Mouse (Mus musculus): ENCODE measurements around the gene Fzd2. TPM values are rescaled to one million over a fixed set of nuclear protein-coding genes. Genes with fewer than 3 reads are reported as not detected.
A peak's percentile ranks its signal among the peaks of the same experiment; 100 is the strongest.

Fzd2 gene
- polyA plus RNA-seq, 1 experiment from 2014 or later = 16.9 TPM

DNA sequence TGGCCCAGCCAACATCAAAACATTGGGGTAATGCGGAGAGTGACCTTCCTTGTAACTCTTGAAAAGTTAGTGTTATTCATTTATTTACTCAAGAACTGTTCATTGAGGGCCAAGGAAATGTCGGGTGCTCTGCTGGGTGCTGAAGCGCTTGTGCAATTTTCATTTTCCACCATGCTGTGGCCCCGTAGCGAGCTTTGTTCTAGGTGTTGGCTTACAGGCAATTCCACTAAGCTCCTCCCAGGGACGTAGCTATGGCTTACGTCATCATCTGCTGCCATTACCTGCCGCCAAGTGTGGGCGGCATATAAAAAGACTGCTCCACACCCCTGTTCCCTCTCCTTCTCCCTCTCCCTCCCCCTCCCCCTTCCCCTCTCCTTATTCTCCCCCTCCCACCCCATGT is 29.2 kb downstream of the Fzd2 start:
- ChIA-PET POLR2A (interaction anchor here (0.9 kb wide), 1 partner anchor 27 kb away, joined by 3 read pairs; no protein-coding TSS in a partner anchor), CTCF (no interaction called here)
- ATAC-seq (no peak), DNase-seq (ENCODE audit: low read depth, low spot score) (no peak)
- TF ChIP-seq CTCF (IDR thresholded peaks at IDR 0.05) = no peak
- in situ Hi-C loops (cut with MboI; ENCODE audit: low pct_unique_long_range_greater_than_20kb) = no loop called here
- H3K27me3 ChIP-seq = no peaks in the 10 kb centered on the region

DNA sequence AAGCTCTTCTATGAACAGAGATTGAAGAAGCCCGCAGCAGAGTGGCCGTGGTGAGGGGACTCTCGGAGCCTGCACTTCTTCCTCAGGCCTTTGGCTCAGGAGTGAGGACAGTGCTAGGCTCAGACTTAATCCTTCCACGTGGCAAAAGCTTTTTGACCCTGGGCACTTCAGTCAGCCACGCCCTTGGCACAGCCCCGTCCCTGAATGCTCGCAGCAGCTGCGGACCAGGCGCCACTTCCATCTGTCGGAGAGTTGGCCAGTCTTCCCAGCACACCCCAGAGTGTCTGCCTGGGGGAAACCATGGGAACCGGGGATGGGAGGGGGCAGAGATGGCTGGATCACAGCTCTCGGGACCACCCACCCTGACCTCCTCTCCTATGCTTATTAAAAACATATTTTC is 32.7 kb downstream of the Fzd2 start:
- ATAC-seq (no peak), DNase-seq (ENCODE audit: low read depth, low spot score) (no peak)
- CTCF ChIA-PET = interaction anchor here (1.0 to 1.3 kb wide), 2 partner anchors 18 to 21 kb away, joined by 3 read pairs; no protein-coding TSS in a partner anchor
- TF ChIP-seq CTCF (IDR thresholded peaks at IDR 0.05) = no peak
- POLR2A ChIA-PET = no interaction called here
- in situ Hi-C loops (cut with MboI; ENCODE audit: low pct_unique_long_range_greater_than_20kb) = no loop called here
- no peaks in the 10 kb centered on the region for H3K27me3 ChIP-seq

DNA sequence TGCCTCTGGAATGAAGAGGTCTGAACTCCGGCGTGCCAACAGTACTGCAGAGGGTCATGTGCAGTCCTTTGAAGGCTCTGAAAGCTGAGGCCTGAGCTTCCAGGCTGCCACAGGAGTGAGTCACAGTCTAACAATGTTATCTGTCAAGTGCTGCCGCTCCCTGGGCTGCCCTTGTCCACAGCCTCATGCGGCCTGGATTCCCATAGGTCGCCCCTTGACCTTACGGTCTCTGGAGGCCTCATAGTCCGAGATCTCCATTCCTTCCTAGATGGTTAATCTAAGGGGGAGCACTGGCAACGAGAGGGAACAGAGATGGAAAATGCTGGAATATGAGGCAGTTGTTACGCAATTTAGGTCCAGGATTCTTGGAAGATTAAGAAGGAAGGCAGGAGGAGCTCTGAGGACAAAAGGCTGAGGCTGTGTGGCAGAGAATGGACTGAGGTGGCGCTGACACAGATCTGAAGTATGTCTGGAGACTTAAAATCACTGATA is 39.7 kb downstream of the Fzd2 start:
- CTCF ChIA-PET = interaction anchor here (0.9 to 3.6 kb wide), 8 partner anchors 13 to 157 kb away, joined by 3 to 10 read pairs (median 4); no protein-coding TSS in a partner anchor
- DNase-seq (ENCODE audit: low read depth, low spot score) = peak; percentile 66

DNA sequence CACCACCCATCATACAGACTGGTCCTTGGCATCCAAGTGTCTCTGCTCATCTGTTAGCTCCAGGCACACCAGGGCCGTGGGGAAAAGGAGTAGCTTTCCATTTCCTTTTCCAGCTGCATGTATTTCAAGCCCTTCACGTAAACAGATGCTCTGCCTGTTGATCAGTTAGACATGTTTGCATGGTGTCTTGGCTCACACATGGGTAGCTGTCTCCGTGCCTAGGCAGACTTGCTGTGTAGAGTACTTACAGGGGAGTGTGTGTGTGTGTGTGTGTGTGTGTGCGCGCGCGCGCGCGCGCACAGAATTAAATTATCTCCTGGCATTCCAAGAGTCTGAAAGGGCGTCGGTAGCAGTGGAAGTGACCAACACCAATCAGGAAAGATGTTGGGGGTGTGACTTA is 42.0 kb downstream of the Fzd2 start:
- ATAC-seq = no peak
- TF ChIP-seq CTCF (IDR thresholded peaks at IDR 0.05) = no peak
- CTCF ChIA-PET = interaction anchor here (0.8 to 3.6 kb wide), 4 partner anchors 34 to 159 kb away, joined by 3 to 10 read pairs (median 6); partner anchors contain the start of gene Fzd2
- in situ Hi-C loops (cut with MboI; ENCODE audit: low pct_unique_long_range_greater_than_20kb) = loop anchor here (5.0 kb wide), 2 partner anchors 69 to 159 kb away; partner anchors contain the start of gene Gm11627
- H3K27me3 ChIP-seq = no peaks in the 10 kb centered on the region
- no peak for DNase-seq (ENCODE audit: low read depth, low spot score)
- POLR2A ChIA-PET = no interaction called here

More for the DNA sequence above, 39.7 kb downstream of the Fzd2 start:
- H3K27me3 ChIP-seq = no peaks in the 10 kb centered on the region
- ATAC-seq = peak; percentile 94
- POLR2A ChIA-PET = interaction anchor here (1.0 kb wide), 1 partner anchor 39 kb away, joined by 3 read pairs; no protein-coding TSS in a partner anchor
- in situ Hi-C loops (cut with MboI; ENCODE audit: low pct_unique_long_range_greater_than_20kb) = no loop called here
- peak; percentile 64 for TF ChIP-seq CTCF (IDR thresholded peaks at IDR 0.05)

DNA sequence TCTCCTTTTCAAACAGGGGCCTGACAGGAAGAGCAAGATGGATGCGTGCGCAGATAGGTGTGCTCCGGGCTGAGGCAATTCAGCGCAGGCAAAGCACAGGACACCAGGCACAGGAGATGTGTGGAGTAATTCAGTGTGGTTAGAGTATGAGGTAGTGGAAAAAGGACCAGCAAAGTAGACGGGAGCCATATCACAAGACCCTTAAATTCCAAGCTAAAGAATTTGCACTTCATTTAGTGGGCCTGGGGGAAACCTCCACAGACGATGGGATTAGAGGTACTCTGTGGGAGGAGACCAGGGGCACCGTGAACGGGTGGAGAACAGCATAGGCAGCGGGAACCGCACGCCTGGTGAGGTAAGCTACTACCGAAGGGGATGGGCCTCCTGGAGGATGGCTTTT is 43.7 kb downstream of the Fzd2 start:
- ChIA-PET CTCF (interaction anchor here (1.4 kb wide), 1 partner anchor 37 kb away, joined by 3 read pairs; no protein-coding TSS in a partner anchor), POLR2A (interaction anchor here (0.9 kb wide), 1 partner anchor 8 kb away, joined by 3 read pairs; no protein-coding TSS in a partner anchor)
- in situ Hi-C loops (cut with MboI; ENCODE audit: low pct_unique_long_range_greater_than_20kb) = loop anchor here (5.0 kb wide), 2 partner anchors 71 to 161 kb away; partner anchors contain the start of gene Gm11627
- ATAC-seq (no peak), DNase-seq (ENCODE audit: low read depth, low spot score) (no peak)
- no peak for TF ChIP-seq CTCF (IDR thresholded peaks at IDR 0.05)
- H3K27me3 ChIP-seq = no peaks in the 10 kb centered on the region

DNA sequence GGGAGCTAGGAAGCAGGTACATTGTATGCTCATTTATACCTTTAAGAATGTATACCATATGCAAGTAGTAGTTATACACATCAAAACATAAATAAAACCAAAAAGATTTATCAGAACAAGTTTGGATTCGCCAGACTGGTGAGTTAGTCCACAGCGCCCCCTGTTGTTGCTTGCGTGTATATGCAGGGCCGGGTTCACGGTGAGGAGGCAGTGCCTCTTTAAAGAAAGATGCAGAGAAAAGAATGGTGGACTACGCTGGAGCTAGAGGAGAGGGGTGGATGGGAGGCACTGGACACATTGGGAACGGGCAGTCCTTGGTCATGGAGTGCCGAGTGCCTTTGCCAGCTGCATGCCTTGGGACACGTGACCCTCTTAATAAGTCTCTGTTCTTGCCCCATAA is 47.2 kb downstream of the Fzd2 start:
- CTCF ChIA-PET = interaction anchor here (1.0 to 2.7 kb wide), 6 partner anchors 24 to 164 kb away, joined by 3 to 10 read pairs (median 4); no protein-coding TSS in a partner anchor
- in situ Hi-C loops (cut with MboI; ENCODE audit: low pct_unique_long_range_greater_than_20kb) = no loop called here
- no peaks in the 10 kb centered on the region for H3K27me3 ChIP-seq
- TF ChIP-seq CTCF (IDR thresholded peaks at IDR 0.05) = peak; percentile 97
- POLR2A ChIA-PET = no interaction called here
- DNase-seq (ENCODE audit: low read depth, low spot score) = peak; percentile 6
- ATAC-seq = no peak

DNA sequence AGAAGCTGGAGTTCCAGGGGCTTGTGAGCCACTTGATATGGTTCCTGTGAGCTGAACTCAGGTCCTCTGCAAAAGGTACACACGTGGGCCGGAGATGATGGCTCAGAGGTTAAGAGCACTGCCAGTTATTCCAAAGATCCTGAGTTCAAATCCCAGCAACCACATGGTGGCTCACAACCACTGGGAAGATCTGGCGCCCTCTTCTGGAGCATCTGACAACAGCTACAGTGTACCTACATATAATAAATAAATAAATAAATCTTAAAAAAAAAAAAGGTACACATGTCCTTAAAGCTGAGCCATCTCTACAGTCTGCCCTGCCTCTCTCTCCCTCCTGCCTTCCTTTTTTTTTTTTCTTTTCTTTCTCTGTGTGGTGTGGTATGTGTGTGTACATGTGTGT is 48.6 kb downstream of the Fzd2 start:
- peak; percentile 70 for TF ChIP-seq CTCF (IDR thresholded peaks at IDR 0.05)
- ATAC-seq (no peak), DNase-seq (ENCODE audit: low read depth, low spot score) (no peak)
- H3K27me3 ChIP-seq = no peaks in the 10 kb centered on the region
- ChIA-PET CTCF (interaction anchor here (1.9 to 2.7 kb wide), 2 partner anchors 81 to 166 kb away, joined by 4 to 10 read pairs; no protein-coding TSS in a partner anchor), POLR2A (interaction anchor here (0.6 to 0.8 kb wide), 2 partner anchors 48 to 166 kb away, joined by 3 read pairs; partner anchors contain the start of gene Fzd2)
- in situ Hi-C loops (cut with MboI; ENCODE audit: low pct_unique_long_range_greater_than_20kb) = no loop called here

DNA sequence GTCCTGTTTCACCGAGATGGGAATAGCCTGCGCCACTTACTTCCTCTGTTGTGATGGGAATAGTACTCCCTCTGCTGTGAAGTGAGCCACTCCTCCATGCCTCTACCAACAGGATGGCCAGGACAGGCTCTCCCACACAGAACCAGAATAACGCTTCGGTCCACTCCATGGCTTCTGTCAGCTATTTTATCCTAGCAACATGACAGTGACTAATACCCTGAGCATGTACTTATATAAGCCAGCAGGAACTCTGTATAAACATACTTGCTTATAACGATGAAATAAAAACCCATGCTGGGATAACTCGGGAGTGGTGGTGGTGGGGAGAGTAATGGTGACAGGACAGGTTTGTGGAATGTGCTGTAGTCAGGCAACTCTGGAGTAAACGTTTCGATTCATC is 51.7 kb downstream of the Fzd2 start:
- no peaks in the 10 kb centered on the region for H3K27me3 ChIP-seq
- no peak for TF ChIP-seq CTCF (IDR thresholded peaks at IDR 0.05)
- ATAC-seq (peak; percentile 60), DNase-seq (ENCODE audit: low read depth, low spot score) (peak; percentile 38)
- CTCF ChIA-PET = interaction anchor here (2.3 kb wide), 1 partner anchor 11 kb away, joined by 7 read pairs; no protein-coding TSS in a partner anchor
- POLR2A ChIA-PET = interaction anchor here (1.1 kb wide), 1 partner anchor 8 kb away, joined by 3 read pairs; no protein-coding TSS in a partner anchor
- in situ Hi-C loops (cut with MboI; ENCODE audit: low pct_unique_long_range_greater_than_20kb) = no loop called here

DNA sequence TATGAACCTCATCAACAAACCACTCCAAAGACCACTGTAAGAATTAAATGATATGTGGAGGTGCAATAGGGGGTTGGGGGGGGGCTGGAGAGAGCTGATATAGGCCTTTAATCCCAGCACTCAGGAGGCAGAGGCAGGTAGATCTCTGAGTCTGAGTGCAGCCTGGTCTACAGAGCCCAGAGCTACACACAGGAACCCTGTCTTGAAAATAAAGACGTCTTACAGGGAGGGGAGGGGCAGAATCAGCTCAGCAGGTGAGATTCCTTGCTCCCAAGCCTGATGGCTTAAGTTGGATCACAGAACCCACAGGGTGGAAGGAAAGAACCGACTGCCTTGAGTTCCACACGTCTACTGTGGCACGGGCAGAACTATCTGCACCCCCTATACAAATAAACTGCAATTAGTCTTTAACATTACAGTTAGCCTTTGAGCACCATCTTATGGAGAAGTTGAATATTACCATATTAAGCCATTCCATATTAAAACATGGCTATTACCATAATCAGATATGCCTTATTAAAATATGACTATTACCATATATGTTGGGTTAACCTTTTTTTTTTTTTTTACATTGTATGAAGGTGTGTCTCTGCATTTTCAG is 52.2 kb downstream of the Fzd2 start:
- no peak for DNase-seq (ENCODE audit: low read depth, low spot score)
- in situ Hi-C loops (cut with MboI; ENCODE audit: low pct_unique_long_range_greater_than_20kb) = no loop called here
- ATAC-seq = no peak
- POLR2A ChIA-PET = interaction anchor here (1.1 kb wide), 1 partner anchor 9 kb away, joined by 3 read pairs; no protein-coding TSS in a partner anchor
- no peak for TF ChIP-seq CTCF (IDR thresholded peaks at IDR 0.05)
- CTCF ChIA-PET = interaction anchor here (1.0 to 2.3 kb wide), 4 partner anchors 12 to 53 kb away, joined by 3 to 7 read pairs (median 4); no protein-coding TSS in a partner anchor
- H3K27me3 ChIP-seq = no peaks in the 10 kb centered on the region

DNA sequence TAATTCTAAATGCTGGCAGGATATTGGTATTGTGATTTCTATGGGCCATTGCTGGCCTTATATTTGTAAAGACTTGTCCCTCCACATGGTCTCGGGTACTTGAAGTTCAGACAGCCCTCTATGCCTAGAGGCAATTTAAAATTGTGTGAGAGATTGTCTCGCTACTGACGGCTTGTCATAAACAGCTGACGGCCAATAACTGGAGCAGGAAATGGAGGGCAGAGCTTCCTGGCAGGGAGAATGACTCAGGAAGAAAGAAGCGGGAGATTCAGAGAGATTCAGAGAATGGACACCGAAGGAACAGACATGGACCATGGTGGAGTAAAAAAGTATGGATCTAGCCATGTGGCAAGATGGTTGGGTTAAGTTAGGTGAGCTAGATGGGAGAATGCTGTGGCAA is 52.7 kb downstream of the Fzd2 start:
- POLR2A ChIA-PET = interaction anchor here (0.6 kb wide), 1 partner anchor 390 kb away, joined by 8 read pairs; no protein-coding TSS in a partner anchor
- H3K27me3 ChIP-seq = no peaks in the 10 kb centered on the region
- no peak for TF ChIP-seq CTCF (IDR thresholded peaks at IDR 0.05)
- in situ Hi-C loops (cut with MboI; ENCODE audit: low pct_unique_long_range_greater_than_20kb) = no loop called here
- DNase-seq (ENCODE audit: low read depth, low spot score) (no peak), ATAC-seq (no peak)
- CTCF ChIA-PET = interaction anchor here (1.0 to 2.3 kb wide), 4 partner anchors 12 to 53 kb away, joined by 3 to 7 read pairs (median 4); no protein-coding TSS in a partner anchor

Other genes starting within 250 kb of the Fzd2 start
- not detected for gene Slc4a1, start 238.2 kb upstream of the Fzd2 start, polyA plus RNA-seq (2021)
- gene Rundc3a, start 211.0 kb upstream of the Fzd2 start, polyA plus RNA-seq (2021) = 12.1 TPM
- gene Slc25a39, start 196.4 kb upstream of the Fzd2 start, polyA plus RNA-seq (2021) = 388 TPM
- 491 TPM for gene Grn, start 174.1 kb upstream of the Fzd2 start, polyA plus RNA-seq (2021)
- gene Fam171a2, start 156.7 kb upstream of the Fzd2 start, polyA plus RNA-seq (2021) = 13.1 TPM
- 1.9 TPM for gene Itga2b, start 134.3 kb upstream of the Fzd2 start, polyA plus RNA-seq (2021)
- gene Gpatch8, start 48.0 kb upstream of the Fzd2 start, polyA plus RNA-seq (2021) = 27.5 TPM
- gene Gm11627, start 24.9 kb upstream of the Fzd2 start, polyA plus RNA-seq (2021) = not detected
- gene Meioc, start 59.3 kb downstream of the Fzd2 start, polyA plus RNA-seq (2021) = 0.09 TPM
- 41.4 TPM for gene Ccdc43, start 93.4 kb downstream of the Fzd2 start, polyA plus RNA-seq (2021)
- 5.3 TPM for gene Adam11, start 157.0 kb downstream of the Fzd2 start, polyA plus RNA-seq (2021)
- 33.9 TPM for gene Gjc1, start 215.3 kb downstream of the Fzd2 start, polyA plus RNA-seq (2021)
- gene Higd1b, start 231.5 kb downstream of the Fzd2 start, polyA plus RNA-seq (2021) = not detected